Mouse (Mus musculus) thymus, adult 2 months (tissue): ENCODE measurements around the gene Ifit3b.

Experiments used
- CTCF ChIP-seq: fragments of 200-500 bp; IDR thresholded peaks from 2 replicates; pipeline ENCODE4 v1.5.1; 2012; ENCODE audit warnings: mild to moderate bottlenecking, control low read depth, low read length, moderate library complexity, borderline replicate concordance; ENCODE audit not compliant: control insufficient read depth, poor library complexity, insufficient read depth; ENCODE audit errors: extremely low read depth
- POLR2A ChIP-seq: fragments of 200-500 bp; IDR thresholded peaks from 2 replicates; pipeline ENCODE4 v1.6.1; 2012; ENCODE audit warnings: mild to moderate bottlenecking, low read length, control low read depth, moderate library complexity; ENCODE audit not compliant: control insufficient read depth, poor library complexity, insufficient read depth; ENCODE audit errors: extremely low read depth

DNA sequence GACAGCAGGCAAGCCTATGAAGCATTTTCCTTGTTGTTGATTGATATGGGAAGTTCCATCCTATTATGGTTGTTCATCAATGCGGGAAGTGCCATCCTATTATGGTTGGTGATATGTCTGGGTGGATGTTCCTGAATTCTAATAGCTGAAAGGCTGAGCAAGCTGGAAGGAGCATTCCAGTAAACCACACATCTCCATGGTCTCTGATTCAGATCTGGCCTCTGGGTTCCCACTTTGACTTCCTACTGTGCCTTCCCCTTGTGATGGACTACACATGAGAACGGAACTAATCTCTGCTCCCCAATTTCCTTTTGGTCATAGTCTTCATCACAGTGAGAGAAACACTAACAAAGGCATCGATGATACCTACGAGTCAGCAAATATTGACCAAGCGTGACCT, 13.1 kb downstream of the Ifit3b start:
- TF ChIP-seq CTCF (no peak), POLR2A (no peak)
